Mouse (Mus musculus) megakaryocyte progenitor cell, adult 5-6 weeks (primary cell): ENCODE data around the gene Mtif3. TPM values are rescaled to one million over a fixed set of nuclear protein-coding genes. Genes with fewer than 3 reads are reported as not detected.
A peak's percentile ranks its signal among the peaks of the same experiment; 100 is the strongest.

Source experiments
- ATAC-seq: replicated peaks from 2 replicates; pipeline ENCODE4 v1.8.0; 2016; ENCODE audit warnings: mild to moderate bottlenecking, moderate TSS enrichment, inconsistent platforms; ENCODE audit not compliant: poor library complexity
- total RNA-seq, 2 experiments: library from RNA; stranded (forward) in 1 of 2; stranded (reverse) in 1 of 2; fragments of 157-497, 149-512 nt in 1 of 2; fragments of 200-1000 nt in 1 of 2; gene quantifications; 2 replicates each; pipeline versions ENCODE4 v1.2.3 to v1.2.4; 2015 to 2017

Gene Mtif3
- 8.5 and 14.5 TPM in 2 replicates for total RNA-seq (2015)
- 27.3 and 38.0 TPM in 2 replicates for total RNA-seq (2017)

DNA sequence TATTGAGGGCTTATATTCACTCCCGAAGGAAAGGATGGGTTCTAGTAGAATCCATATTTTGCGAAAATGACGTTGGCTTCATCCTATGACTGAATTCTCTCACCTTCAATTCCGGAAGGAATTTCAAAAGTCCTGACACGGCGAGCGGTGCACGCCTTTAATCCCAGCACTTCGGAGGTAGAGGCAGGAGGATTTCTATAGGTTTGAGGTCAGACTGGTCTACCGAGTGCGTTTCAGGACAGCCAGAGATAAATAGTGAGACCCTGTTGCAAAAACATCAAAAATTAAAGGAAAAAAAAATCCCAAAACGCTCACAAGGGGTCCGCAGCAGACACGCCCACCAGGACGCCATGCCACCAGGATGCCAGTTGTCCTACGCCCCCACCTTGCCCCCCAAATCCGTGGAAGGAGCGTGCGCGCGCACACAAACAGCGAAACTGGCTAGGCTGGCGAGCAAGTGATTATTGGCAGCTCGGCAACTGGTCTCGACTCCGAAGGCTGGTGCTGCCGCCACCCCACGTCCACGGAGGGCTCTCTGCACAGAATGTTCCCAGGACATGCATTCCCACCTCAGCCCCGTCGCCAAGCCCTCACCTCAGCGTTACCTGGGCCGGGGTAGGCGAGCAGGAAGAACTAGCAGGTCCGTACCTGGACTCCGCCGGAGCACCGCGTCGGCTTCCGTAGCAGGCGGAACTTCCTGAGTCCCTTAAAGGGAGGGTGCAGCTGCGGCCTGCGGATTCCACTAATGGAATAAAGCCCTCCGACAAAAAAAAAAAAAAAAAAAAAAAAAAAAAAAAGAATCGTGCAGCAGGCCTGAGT is at the start of gene Mtif3:
Gene Mtif3 (minus strand): TSS at position 683 of the 819 bp plus-strand sequence.
- peak; percentile 97 for ATAC-seq

DNA sequence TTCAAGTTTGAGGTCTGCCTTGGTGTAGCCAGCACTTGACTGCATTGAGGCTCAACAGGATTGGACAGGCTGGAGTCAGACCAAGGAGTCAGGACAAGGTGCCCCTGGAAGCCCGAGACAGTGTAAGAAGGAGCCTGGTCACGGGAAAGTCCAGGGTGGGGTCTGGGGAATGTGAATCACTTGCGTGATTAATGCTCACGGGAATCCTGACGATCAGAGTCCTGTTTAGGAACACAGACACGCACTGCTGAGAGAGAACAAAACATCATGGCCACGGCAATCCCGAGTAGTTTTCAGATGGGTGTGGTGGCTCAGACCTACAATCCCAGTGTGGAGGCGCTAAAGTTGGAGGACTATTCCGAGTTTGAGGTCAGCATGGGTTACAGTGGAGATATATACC is 47.7 kb upstream of the Mtif3 start:
- no peak for ATAC-seq

DNA sequence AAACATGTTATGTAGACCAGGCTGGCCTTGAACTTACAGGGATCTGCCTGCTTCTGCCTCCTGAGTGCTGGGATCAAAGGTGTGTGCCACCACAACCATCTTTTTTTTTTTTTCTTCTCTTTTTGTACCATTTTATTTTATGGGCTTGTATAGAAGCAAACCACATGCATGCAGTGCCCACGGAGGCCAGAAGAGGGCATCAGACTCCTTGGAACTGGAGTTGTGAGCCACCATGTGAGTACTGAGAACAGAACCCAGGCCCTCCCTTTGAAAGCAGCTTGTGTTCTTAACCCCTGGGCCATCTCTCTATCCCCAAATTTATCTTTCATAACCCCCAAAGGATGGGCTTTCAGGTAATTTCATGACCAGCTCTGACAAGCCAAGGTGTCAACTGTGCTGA is 39.7 kb upstream of the Mtif3 start:
- no peak for ATAC-seq

DNA sequence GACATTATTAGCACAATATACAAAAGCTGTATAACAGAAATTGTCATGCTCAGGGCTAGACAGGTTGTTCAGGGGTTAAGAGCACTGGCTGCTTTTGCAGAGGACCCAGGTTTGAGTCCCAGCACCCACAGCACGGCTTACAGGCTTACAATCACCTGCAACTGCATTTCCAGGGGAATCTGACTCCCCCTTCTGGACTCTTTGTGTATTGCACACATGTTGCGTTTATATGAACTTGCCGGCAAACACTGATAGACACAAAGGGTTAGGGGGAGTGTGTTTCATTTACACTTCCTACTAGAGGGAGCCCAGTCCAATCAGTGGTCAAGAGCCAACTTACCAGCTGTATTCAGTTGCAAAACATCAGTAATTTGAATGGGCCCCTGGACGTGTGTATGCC is 37.7 kb upstream of the Mtif3 start:
- ATAC-seq, result no peak

DNA sequence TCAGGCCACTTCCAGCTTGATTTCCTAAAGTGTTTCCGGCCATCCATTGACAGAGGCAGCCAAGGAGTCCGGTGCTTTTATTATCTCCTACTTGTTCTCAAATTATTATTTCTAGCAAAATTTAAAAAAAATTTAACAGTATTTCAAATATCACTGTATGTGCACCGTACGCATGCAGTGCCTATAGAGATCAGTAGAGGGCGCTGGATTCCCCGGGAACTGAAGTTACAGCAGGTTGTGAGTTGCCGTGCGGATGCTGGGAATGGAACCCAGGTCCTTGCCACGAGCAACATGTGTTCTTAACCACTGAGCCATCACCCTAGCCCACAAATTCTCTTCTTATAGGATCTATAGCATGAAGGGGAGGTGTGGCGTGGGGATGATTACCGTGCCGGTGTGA is 35.2 kb upstream of the Mtif3 start:
- no peak for ATAC-seq

DNA sequence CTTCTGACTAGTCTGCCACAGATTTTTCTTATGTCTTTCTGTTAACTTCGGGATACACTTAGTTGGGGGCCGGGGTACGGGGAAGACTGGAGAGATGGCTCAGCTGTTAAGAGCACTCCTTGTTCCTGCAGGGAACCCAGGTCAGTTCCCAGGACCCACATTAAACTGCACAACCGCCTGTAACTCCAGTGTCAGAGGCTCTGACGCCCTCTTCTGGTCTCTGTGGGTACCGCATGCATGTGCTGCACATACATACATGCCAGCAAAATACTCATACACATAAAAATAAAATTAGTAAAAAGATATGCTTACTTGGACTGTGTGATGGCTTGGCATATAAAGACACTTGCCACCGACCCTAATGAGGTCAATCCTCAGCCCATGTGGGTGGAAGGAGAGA is 33.2 kb upstream of the Mtif3 start:
- peak; percentile 29; the same call in 1 of the 2 replicates for ATAC-seq

DNA sequence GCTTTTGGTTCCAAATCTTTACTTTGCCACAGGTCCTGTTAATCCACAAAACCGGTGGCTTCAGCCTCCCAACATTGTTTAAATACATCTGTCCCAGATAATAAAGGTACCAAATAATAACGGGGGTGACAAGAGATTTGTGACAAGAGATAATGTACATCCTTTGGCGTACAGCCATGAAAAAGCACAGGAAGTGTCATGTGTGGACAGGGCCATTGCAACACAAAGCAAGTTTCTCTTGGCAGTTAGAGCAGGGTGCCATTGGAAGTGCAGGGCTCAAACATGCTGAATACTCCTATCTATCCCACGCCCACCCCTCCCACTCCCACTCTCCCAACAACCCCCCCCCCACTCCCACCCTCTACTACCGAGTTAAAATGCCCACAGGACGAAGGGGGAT is 31.4 kb upstream of the Mtif3 start:
- peak; percentile 55 for ATAC-seq

DNA sequence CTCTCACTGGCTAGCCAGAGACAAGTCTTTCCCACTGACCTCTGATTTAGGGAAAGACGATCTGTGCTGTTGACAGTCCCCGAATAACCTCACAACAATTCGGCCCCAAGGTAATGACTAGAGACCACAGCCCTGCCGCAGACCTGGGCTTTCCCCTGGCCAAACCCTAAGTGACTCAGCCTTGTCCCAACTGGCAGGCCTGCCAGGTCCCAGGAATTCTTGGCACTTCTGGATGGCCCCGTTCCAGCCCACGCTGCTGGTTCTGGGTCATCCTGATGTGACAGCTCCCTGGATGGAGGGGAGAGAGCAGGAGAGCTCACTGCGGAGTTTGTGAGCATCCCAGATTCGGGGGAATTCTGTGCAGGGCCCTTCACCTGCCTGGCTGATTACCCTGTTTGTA is 29.9 kb upstream of the Mtif3 start:
- ATAC-seq, result no peak

DNA sequence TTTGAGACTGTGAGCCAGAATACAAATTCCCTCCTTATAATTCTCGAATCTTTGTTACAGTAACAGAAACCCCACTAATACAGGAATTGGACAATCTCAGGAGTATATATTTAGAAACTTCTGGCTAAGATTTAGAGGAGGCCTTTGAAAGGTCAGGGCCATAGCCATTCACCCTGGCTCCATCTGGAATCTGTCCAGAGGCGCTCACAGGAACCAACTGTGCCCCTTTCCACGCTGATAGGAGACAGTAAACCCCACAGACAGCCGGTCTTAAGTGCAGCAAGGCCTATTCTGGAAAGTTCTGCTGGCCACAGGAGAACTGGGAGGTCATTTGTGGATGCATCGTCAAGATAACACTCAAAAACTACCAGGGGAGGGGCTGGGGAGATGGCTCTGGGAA is 25.5 kb upstream of the Mtif3 start:
- no peak for ATAC-seq

DNA sequence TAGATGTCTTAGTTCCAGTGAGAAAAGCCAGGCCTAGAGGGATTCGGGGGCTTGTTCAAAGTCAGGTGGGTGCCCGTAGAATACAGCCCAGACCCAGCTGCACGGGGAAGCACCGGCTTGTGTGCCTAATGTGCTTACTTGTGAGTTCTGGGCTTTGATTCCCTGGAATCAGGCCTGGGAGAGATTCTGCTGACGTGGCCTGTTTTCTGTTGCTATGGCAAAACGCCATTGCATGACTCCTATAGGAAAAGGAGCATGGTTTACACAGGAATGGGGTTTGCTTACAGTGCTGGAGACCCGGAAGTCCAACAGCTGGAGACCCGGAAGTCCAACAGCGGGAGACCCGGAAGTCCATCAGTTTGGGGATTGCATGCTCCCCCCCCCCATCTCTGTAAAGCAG is 24.0 kb upstream of the Mtif3 start:
- ATAC-seq, result no peak

DNA sequence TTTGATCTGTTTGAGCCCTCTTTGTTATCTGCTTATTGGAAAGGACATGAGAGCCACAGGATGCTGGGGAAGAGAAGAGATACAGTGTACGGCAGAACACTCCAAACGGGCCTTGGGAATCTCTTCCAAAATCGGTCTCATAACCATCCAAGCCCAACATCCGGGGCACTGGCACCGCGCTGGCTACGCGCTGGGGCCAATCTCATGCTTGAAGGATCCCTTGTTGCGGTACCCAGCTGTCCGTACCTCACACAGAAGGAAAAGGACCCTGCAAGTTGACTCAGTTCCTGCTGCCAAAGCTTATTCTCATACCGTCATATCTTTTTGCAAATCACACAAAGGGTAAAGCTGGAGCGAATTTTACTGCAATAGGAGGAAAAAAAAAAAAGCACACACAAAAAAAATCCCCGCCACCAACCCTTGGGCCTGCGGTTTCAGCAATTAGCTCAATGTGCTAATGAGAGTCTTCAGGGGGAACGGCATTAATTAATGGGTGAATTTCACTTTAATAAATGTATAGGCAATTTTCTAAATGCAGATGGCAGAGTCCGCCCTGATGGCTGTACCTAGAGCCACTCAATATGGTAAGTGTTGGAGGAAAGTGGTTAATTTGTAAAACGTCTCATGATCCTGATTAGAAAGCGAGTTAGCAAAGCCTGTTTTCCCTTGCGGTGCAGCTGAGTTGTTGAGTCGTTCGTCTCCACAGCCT is 22.3 kb upstream of the Mtif3 start:
- ATAC-seq, result no peak

DNA sequence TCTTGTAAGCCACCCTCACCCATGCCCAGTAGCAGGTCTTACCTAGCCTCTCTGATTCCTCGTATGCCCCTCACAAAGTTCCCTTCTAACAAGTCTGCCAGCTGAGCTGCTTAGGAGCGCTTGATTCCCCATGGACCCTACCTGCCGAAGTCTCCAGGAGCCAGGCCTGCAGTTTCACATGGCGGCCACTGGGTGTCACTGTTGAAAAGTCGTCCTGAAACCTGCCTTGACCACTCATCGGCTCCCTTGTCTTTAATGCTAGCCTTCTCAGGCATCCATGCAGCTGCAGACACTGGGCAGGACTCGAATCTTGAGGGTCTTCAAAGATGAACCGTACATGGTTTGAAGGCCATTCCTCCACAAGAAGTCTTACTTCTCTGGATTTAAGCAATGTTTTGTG is 19.6 kb upstream of the Mtif3 start:
- peak; percentile 93 for ATAC-seq

DNA sequence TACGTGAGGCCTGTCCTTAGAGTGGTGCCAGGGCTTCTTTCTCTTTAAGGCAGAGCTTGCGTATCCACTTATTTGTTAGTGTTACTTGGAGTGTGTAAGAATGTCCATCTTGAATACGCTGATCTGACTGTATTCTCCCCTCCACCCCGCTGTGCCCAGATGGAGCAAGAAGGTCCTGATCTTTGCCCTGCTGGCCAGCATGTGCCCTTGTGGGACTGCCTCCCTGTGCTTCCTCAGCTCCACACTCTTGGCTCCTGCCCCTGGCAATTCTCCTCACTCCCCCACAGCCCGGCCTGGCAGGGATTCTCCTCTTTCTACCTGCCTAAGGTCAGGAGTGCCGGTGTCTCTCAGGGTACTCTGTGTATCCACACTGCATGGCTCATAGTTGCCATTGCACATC is 17.8 kb upstream of the Mtif3 start:
- ATAC-seq, result no peak

DNA sequence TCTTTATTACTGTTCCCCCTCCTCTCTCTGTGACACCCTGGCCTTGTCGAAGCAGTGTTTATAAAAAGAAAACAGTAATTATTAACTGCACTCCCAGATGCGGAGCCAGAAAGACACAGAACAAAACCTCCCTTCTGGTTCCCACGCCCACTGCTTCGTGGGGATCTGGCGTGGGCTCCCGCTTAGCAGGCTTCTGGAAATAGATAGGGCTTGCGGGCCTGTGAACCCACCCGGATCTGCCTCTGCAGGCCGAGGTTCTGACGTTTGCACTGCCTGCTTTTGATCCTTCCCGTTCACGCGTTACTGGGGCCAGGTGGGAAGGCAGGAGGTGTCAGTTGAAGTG is 11.2 kb upstream of the Mtif3 start:
- no peak for ATAC-seq

DNA sequence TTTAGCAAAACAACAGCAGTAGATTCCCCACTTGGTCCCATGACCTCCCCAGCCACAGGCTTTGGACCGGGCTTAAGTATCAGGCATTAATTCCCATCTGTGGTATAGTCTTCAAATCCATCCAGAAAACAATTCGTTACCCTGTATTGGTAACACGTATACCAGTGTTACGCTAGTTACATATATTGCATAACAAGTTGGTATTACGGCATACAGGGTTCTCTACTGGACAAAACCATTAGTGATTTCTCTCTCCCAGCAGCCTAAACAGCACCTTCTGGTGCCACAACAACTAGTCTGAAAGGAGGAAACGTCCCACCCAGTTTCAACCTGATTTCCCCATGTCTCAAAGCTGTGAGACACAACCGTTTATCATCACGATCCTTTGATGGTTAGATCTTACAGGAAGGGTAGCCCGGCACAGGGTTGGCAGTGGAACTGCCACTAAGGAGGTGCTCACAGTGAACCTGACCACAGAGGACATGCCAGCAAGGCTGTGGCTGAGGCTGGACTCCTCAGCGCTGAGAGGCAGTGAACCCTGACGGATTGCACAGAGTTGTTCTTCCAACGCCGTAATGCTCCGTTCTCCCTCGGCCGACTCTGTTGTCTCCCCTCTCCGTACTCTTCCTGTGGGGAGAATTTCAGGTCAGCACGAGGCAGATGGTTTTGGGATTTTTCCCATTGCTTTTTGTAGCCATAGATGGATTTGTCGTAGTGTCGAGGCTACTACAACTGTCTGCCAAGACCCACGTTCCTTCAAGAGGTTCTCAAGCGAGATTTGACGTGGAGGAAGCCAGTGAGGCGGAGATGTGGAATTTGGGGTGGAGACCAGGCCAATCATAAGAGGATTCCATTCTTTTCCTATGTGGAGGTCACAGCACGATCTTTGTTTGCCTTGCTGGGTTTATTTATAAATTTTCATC is 10.5 kb upstream of the Mtif3 start:
- peak; percentile 76 for ATAC-seq

DNA sequence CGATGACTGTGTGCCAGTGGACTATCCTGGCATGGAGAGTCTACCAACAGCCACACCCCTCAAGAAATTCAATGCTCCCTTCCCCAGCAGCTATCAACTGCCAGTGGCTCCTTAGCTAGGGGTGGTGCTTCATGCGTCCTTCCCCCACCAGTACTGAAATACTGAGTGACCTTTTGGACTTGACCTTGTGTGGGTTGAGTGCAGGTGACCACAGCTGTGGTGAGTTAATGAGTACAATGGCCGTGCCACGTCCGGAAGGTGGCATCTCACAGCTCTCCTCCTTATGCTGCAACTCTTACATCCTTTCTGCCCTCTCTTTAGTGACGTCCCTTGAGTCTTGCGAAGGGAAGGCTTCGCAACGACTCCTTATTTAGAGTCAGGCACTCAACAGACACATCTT is 9.8 kb upstream of the Mtif3 start:
- peak; percentile 50 for ATAC-seq

DNA sequence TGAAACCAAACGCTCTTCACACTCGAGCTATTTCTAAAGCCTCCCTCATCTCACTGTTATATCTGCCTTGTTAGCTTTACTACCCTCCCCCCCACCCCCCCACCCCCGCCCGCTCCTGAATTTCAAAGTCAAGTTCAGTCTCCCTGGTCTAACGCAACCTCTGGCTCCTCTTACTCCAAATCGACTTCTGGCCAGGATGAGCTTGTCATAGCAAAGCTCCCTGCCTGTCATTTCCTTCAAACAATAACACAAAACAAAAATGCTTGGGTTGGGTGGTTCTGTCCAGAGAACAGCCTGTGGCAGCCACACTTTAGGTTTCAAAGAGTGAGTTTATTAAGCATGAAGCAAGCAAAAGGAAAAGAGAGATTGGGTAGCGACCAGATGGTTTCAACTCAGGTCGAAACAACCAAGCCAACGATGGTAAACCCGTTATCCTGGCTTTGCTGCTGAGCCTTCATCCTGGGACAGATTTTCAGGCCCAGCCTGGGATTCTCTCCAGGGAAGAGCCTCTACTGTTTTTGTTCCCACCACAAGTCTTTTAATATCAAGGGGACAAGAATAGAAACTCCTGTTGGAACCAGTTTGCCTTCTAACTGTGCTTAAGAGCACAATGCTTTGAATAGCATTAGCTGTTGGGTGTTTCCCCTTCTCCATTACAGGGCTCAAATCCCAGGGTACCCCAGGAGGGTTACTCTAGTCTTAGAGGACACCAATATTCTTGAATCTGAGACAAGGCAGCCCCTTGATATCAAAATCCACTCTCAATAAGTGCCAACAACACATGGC is 8.4 kb upstream of the Mtif3 start:
- ATAC-seq, result no peak

DNA sequence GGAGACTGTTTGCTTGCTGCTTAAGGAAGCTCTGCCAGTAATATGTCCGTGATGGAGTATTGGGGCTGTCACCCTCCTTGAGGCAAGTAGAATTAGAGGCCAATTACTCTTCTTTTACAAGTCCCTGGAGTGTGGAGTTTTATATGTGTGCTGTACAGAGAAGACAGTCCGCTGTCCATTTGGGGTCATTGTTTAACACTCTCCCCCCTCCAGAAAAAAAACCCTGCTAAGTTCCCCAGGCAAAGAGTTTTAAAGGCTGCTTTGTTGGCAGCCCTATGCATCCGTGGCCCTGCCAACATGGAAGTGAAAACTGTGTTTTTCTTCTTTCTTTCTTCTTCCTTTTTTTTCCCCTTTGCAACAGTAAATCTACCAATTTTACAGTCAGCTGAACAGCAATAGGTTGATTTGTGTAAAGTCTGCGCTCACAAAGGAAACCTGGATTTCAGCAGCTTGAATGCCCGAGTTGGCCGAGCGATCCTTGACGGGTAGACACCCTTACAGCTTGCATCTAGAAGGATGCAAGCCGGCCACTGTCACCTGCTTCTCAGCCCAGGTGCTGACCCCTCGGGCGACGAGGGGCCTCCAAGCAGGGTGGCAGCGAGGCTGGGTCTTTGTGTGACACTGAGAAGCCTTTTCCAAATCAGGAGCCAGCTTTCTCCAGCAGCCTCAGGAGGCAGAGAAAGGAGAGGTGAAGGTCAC is 5.2 kb upstream of the Mtif3 start:
- no peak for ATAC-seq

DNA sequence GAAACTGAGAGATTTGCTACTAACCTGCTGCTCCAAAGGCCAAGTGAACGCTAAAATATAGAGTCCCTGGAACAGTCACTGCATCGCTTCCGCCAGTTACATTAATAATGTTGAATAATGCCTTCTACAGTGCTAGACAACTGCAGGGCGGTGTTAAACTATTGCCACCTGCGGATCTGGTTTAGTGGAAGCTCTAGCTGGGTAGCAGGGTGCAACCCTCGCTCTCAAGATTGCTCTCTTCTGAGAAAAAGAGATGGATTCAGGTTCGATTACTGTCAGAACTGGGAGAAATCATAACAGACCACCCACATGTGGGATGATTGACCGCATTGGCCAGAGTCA is 308 bp upstream of the Mtif3 start:
- 0 out of 2 replicates have a peak, but pooled peaks have one; percentile 4 for ATAC-seq

DNA sequence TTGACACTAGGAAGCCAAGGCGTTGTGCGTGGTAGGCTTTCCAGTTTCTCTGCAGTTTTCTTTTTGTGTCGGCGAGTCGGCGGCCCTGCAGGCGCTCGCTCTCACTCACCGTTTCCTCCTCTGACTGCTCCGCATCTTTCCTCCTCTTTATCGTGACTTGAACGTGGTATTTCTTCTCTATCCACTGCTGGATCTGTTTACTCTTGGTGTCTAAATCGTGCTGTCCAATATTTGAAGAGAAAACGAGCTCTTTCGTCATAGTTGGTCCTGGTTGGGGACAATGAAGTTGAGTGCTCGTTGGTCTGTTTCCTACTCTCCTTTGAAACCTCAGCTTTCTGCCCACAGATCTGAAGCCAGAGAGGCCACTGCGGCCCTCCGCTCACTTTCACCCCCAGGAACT is 6.9 kb downstream of the Mtif3 start:
- no peak for ATAC-seq
